Mouse (Mus musculus): ENCODE results near the gene Csrp2. TPM values are rescaled to one million over a fixed set of nuclear protein-coding genes. Genes with fewer than 3 reads are reported as not detected.

Csrp2 gene
- polyA plus RNA-seq, 1 experiment from 2014 or later, result 148 TPM

- Histone ChIP-seq H3K27ac (no peak overlapping the region), H3K4me1 (no peaks in the 10 kb centered on the region), H3K4me2 (replicated peaks) (no peak overlapping the region), H3K27me3 (no peaks in the 10 kb centered on the region), H3K9ac (no peak overlapping the region), H3K9me3 (replicated peaks) (no peaks in the 10 kb centered on the region), H3K36me3 (peaks cover 21% of the 10 kb centered on the region), H3K4me3 (no peak overlapping the region)
- ATAC-seq (ENCODE audit: low FRiP score), result no peak
- WGBS, result 91% methylated on average over 6 of the region's 6 CpGs
Observed at GRCm38 (mm10) chr10:110980441-110980840, 60.9 kb downstream of the Csrp2 start.

GRCm38 (mm10) chr10:110982771-110983170 lies 63.2 kb downstream of the Csrp2 start:
- ATAC-seq (ENCODE audit: low FRiP score), result no peak
- 86% methylated on average over 4 of the region's 4 CpGs for WGBS
- no peaks in the 10 kb centered on the region for H3K27me3 ChIP-seq
- H3K4me1 ChIP-seq, result no peaks in the 10 kb centered on the region
- no peak overlapping the region for H3K4me2 ChIP-seq (replicated peaks)
- no peak overlapping the region for H3K9ac ChIP-seq
- H3K36me3 ChIP-seq, result peaks cover 21% of the 10 kb centered on the region
- H3K27ac ChIP-seq, result no peak overlapping the region
- H3K9me3 ChIP-seq (replicated peaks), result no peaks in the 10 kb centered on the region
- H3K4me3 ChIP-seq, result no peak overlapping the region

- 0 out of 2 replicates have a peak, but pooled peaks cover 1% of the 10 kb centered on the region for H3K4me1 ChIP-seq
- no peak for ATAC-seq (ENCODE audit: low FRiP score)
- no peaks in the 10 kb centered on the region for H3K27me3 ChIP-seq
- H3K36me3 ChIP-seq, result no peaks in the 10 kb centered on the region
- 96% methylated on average over 17 of the region's 17 CpGs for WGBS
- H3K9me3 ChIP-seq (replicated peaks), result no peaks in the 10 kb centered on the region
- no peak overlapping the region for H3K9ac ChIP-seq
- H3K27ac ChIP-seq, result no peak overlapping the region
- H3K4me3 ChIP-seq, result no peak overlapping the region
- no peak overlapping the region for H3K4me2 ChIP-seq (replicated peaks)
Observed at GRCm38 (mm10) chr10:110986682-110987081, 67.1 kb downstream of the Csrp2 start.

Other genes with a start within 250 kb of the Csrp2 start
- 22.5 and 26.5 TPM in 2 replicates for gene E2f7, start 174.3 kb upstream of the Csrp2 start, polyA plus RNA-seq (2016; fragmentation: Nextera tagmentation; extraction: Ambion mirVana)
- gene Zdhhc17, start 90.4 kb downstream of the Csrp2 start, polyA plus RNA-seq (2016; fragmentation: Nextera tagmentation; extraction: Ambion mirVana), result 45.1 and 48.1 TPM in 2 replicates
- gene Osbpl8, start 245.0 kb downstream of the Csrp2 start, polyA plus RNA-seq (2016; fragmentation: Nextera tagmentation; extraction: Ambion mirVana), result 22.4 and 24.0 TPM in 2 replicates